ENCODE assay signal across 8 mouse cellular contexts in genomic region chr7:80324043-80324815, GRCm38 (mm10). TPM values are rescaled to one million over a fixed set of nuclear protein-coding genes. Genes with fewer than 3 reads are reported as not detected.
A peak's percentile ranks its signal among the peaks of the same experiment; 100 is the strongest.
DNase-seq lines count a peak whose midpoint lies in the region; ATAC-seq lines count a peak whose summit lies in the region.

Rccd1 (minus strand) TSS chr7:80324454.

- H3K4me1 ChIP-seq in intestine, embryonic 14.5 days (replicated peaks; ENCODE audit: control insufficient read depth, insufficient read depth, low read length) = 0 out of 2 replicates have a peak, but pooled peaks cover 7% of the 10 kb centered on the region

- H3K27ac ChIP-seq in intestine, embryonic 14.5 days (ENCODE audit: low read depth) = peak within 1 kb of the TSS; percentile 89

- ATAC-seq in intestine, embryonic 14.5 days (replicated peaks; ENCODE audit: low FRiP score, low TSS enrichment, low read depth) = peak; percentile 98

- intact Hi-C loops in left cerebral cortex, postnatal 14 days (cut with DNase I) = no loop called here

- H3K4me2 ChIP-seq in intestine, embryonic 14.5 days (ENCODE audit: low read length) = peak within 1 kb of the TSS; percentile 74

- H3K36me3 ChIP-seq in intestine, embryonic 14.5 days (ENCODE audit: control insufficient read depth, insufficient read depth, low read length) = peaks cover 56% of the 10 kb centered on the region

- H3K27me3 ChIP-seq in intestine, embryonic 14.5 days (replicated peaks; ENCODE audit: control insufficient read depth, insufficient read depth, low read length) = no peaks in the 10 kb centered on the region

- no peaks in the 10 kb centered on the region for H3K9me3 ChIP-seq in intestine, embryonic 14.5 days (ENCODE audit: control insufficient read depth, low read length)

- under 1% methylated on average over 38 of the region's 38 CpGs for WGBS in intestine, embryonic 14.5 days

- peak within 1 kb of the TSS; percentile 68 for H3K9ac ChIP-seq in intestine, embryonic 14.5 days (ENCODE audit: low read length)

- peak; percentile 92 to 93 for DNase-seq in adrenal gland, adult 18-20 months (ENCODE audit: low spot score in 2 of 2)
- peak; percentile 97 for DNase-seq in embryo, embryonic 11 days
- DNase-seq in gastrocnemius, postnatal 25 days = peak; percentile 92
- peak; percentile 100 for DNase-seq in intestine, embryonic 14.5 days (ENCODE audit: low spot score)
- DNase-seq in left cerebral cortex, postnatal 14 days (ENCODE audit: low spot score in 2 of 2) = peak; percentile 96
- DNase-seq in mesoderm, embryonic 11.5 days (ENCODE audit: low read depth, low spot score) = peak; percentile 95
- peak; percentile 93 to 95 for DNase-seq in right cerebral cortex, postnatal 36 days (ENCODE audit: low spot score in 2 of 2)
- DNase-seq in yolk sac, embryonic 10.5 days (ENCODE audit: low spot score) = peak; percentile 97

- peak within 1 kb of the TSS; percentile 75 for H3K4me3 ChIP-seq in intestine, embryonic 14.5 days (ENCODE audit: low read depth, low read length)

RNA-seq across cellular contexts. Expression of gene Rccd1, which starts in this region (rescaled TPM):
- total RNA-seq in adrenal gland, adult 18-20 months (2021) = 10 to 100 TPM in 1 of 2 experiments, 1 to 10 TPM in 1; 7.3 to 11.9 TPM
- 1 to 10 TPM; 8.1 to 8.6 TPM for total RNA-seq in gastrocnemius, postnatal 25 days (2021)
- 13.5 and 14.4 TPM in 2 replicates for polyA plus RNA-seq in intestine, embryonic 14.5 days (2014; fragmentation: Nextera tagmentation; extraction: Ambion mirVana)
- total RNA-seq in left cerebral cortex, postnatal 14 days (2021) = 10 to 100 TPM; 11.8 to 12.8 TPM

Comparison
In these comparisons a context has a peak if more than half of its experiments do, and no peak if none do; other contexts are left out.
1. Peak in every context shown above with its lines: DNase-seq, ATAC-seq, H3K4me3 ChIP-seq and H3K27ac ChIP-seq.